Mouse (Mus musculus) C2C12 (cell line): Measurements from ENCODE around the gene March10.

Experiments
- CEBPB ChIP-seq: IDR thresholded peaks from one replicate; pipeline ENCODE4 v1.6.1; 2011; ENCODE audit warnings: low read depth, mild to moderate bottlenecking, control low read depth, moderate library complexity
- CTCF ChIP-seq: IDR thresholded peaks from one replicate; pipeline ENCODE4 v1.5.1; 2011; ENCODE audit not compliant: control insufficient read depth, insufficient read depth, insufficient read length
- FOSL1 ChIP-seq: IDR thresholded peaks from one replicate; pipeline ENCODE4 v1.8.0; 2011; ENCODE audit warnings: mild to moderate bottlenecking, low read length; ENCODE audit not compliant: poor library complexity, insufficient read depth, severe bottlenecking
- MAX ChIP-seq: IDR thresholded peaks from one replicate; pipeline ENCODE4 v1.6.1; 2011; ENCODE audit warnings: mild to moderate bottlenecking, control low read depth
- MYOD1 ChIP-seq: IDR thresholded peaks from one replicate; pipeline ENCODE4 v1.6.1; 2011; ENCODE audit warnings: low read depth; ENCODE audit not compliant: control insufficient read depth, insufficient read length
- MYOG ChIP-seq: IDR thresholded peaks from one replicate; pipeline ENCODE4 v1.6.1; 2011; ENCODE audit not compliant: control insufficient read depth, insufficient read length; ENCODE audit errors: extremely low read depth
- USF1 ChIP-seq: IDR thresholded peaks from one replicate; pipeline ENCODE4 v1.6.1; 2011; ENCODE audit warnings: low read depth, mild to moderate bottlenecking, control low read depth, moderate library complexity

DNA sequence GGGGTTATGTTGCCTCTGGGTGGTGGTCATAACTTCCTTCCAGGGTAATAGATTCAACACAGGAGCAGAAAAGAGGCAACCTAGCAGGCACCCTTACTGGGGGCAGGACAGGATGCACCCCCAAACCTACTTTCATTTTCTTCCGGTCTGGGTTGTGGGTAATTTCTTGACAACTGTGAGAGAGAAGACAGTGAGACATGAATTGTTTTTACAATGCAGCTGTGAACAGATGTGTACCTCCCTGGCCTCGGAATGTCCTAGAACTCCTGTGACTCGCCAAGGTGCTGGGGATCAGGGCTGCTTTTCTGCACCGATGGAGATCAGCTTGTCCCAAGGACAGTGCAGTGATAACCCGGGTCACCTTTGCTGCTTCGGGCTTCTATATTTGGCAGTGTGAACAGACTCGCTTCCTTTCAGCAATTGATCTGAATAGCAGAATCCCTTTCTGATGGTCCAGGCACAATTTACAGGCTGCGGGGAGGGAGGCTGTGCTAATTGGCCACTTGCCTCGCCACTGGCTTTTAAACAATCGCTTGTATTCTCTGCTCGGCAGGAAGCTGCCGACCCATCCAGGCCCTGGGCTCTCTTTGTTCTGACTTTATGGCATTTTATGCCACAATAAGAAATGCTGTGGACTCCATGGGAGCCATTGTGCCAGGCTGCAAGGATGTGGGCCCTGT is 92.0 kb downstream of the March10 start:
- TF ChIP-seq CTCF = no peak
- TF ChIP-seq MYOD1 = no peak
- TF ChIP-seq USF1 = no peak
- no peak for TF ChIP-seq MAX
- no peak for TF ChIP-seq CEBPB
- no peak for TF ChIP-seq MYOG
- no peak for TF ChIP-seq FOSL1
